Mouse (Mus musculus): ENCODE results near the gene Alox12e.
A peak's percentile ranks its signal among the peaks of the same experiment; 100 is the strongest.

Gene Alox12e

DNA sequence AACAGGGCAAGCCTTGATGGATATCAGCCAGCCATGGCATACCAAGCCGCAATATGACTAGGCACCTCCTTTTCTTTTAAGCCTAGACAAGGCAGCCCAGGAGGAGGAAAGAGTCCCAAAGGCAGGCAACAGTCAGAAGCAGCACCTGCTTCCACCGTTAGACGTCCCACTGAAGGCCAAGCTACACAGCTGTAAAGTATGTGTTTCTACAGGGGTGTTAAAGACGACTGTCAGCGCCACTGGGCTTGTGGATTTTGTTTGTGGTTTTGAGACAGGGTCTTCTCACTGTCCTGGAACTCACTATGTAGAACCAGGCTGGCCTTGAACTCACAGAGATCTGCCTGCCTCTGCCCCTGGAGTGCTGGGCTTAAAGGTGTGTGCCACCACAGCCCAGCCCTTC lies 36.7 kb downstream of the Alox12e start:
- no peak for DNase-seq (ENCODE audit: low read depth, low spot score)

DNA sequence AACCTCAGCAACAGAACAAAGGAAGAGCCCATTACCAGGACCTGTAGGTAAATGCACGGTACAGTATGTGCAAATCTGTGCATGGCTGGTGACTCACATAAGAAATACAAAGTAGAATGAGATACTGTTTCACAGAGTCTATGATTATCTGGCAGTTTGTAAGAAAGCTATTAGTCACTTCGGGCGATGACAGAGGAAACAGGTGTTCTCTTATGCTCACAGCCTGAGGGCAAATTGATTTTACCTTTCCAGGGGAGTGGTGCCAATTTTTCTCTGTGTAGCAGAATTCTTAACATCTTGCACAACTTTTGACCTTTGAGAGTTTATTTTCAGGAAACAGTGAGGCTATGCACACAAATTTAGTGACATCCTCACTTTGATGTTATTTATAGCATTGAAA lies 37.7 kb downstream of the Alox12e start:
- peak; percentile 27 for DNase-seq (ENCODE audit: low read depth, low spot score)

DNA sequence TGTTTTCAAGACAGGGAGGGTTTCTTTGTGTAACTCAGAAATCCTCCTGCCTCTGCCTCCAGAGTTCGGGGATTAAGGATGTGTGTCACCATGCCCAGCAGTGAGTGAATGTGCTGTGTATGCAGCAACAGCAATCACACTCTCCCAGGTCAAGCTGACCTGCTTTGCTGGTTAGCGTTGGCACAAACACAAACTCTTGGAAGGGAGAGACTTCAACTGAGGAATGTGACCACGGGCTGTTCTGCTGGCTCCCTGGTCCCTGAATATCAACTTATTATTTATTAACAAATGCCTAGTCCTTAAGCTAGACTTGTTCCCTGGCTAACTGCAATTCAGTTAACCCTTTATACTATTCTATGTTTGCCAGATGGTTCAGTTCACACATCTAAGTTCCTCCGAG lies 38.8 kb downstream of the Alox12e start:
- DNase-seq (ENCODE audit: low read depth, low spot score): no peak

DNA sequence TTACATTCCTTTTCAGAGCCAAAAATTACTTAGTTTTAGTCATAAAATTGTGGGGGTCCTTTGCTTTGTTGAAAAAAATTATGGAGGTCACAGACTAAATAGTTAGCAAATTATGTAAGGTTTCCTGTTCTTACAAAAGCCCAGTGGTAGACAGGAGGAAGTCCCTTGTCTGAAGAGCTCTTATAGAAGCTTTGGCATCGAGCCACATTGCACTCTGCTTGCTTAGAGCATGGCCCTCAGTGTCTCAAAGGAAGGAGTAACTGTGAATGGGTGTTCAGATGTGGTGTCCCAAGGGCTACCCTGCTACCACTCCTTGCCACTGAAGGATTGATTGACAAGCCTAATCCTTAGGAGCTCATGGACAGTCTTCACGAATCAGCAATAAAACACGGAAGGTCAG lies 42.0 kb downstream of the Alox12e start:
- peak; percentile 46 for DNase-seq (ENCODE audit: low read depth, low spot score)

DNA sequence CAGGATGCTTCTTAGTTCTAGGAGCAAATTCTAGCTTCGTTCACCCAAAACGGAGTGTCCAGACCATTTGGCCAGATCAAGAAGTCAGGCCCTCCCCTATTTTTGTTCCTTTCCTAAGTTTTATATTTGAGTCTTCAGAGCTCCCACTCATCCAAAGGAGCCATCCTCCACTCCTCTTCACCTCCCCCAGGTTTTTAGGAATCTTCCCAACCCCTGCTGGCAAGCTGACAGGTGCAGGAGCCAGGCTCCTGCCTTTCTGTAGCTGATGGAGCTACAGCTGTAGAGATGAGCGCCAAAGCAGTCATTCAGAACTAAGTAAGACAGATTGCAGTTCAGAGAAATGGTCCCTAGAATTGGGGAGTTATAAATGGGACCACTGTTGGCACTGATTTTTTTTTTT lies 43.5 kb downstream of the Alox12e start:
- peak; percentile 33 for DNase-seq (ENCODE audit: low read depth, low spot score)

DNA sequence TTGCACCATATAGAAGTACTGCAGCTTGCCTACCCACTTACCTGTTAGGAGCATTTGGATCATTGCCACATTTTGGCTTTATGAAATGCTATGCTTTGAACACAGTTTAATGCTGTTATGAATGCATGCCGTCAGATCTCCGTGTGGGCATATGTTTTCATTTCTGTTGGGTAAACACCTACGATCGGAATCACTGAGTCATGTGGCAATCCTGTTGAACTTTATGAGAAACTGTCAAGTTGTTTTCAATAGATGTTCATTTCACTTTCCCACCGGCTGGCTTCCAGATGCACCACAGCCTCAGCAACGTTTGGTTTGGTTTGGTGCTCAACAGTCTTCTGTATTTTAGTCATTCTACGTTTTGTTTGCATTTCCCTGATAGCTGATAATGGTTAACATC lies 50.8 kb downstream of the Alox12e start:
- DNase-seq (ENCODE audit: low read depth, low spot score): peak; percentile 27

DNA sequence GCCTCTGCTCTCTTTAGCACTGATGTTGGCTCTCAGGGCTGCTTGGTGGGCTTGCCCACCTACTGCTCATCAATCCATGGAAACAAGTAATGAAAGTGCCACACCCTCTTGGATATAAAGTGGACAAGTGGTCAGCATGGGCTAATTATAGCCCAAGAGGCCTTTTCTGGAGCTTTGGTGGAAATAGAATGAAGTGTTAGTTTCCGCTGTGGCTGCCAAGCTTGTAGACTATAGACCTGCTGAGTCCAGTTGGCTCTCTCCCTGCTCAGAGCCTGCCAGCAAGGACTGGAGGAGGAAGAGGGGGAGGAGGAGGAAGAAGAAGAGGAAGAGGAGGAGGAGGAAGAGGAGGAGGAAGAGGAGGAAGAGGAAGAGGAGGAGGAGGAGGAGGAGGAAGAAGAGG lies 56.0 kb downstream of the Alox12e start:
- peak; percentile 18 for DNase-seq (ENCODE audit: low read depth, low spot score)

DNA sequence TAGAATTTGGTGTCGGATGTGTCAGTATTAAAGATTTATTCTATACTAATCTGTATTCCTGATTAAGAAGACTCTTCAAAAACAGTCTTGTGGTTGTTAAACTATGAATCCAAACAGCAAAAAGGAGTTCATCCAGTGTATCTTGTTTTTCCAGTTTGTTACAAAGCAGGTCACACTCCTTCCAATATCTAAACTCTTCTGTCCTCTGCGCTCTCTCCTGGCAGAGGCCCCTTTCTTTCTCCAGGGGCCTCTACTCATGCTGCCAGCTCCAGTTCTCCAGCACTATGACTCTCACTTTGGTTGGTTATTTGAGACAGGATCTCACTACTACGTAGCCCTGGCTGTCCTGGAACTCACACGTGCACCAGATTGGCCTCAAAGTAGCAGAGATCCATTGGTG lies 56.6 kb downstream of the Alox12e start:
- DNase-seq (ENCODE audit: low read depth, low spot score): no peak

All from brain, adult 2 months (tissue).